Mouse (Mus musculus): Measurements from ENCODE around the gene Entr1. TPM values are rescaled to one million over a fixed set of nuclear protein-coding genes. Genes with fewer than 3 reads are reported as not detected.

The Entr1 gene
- polyA plus RNA-seq, 1 experiment: 50.8 TPM

DNA sequence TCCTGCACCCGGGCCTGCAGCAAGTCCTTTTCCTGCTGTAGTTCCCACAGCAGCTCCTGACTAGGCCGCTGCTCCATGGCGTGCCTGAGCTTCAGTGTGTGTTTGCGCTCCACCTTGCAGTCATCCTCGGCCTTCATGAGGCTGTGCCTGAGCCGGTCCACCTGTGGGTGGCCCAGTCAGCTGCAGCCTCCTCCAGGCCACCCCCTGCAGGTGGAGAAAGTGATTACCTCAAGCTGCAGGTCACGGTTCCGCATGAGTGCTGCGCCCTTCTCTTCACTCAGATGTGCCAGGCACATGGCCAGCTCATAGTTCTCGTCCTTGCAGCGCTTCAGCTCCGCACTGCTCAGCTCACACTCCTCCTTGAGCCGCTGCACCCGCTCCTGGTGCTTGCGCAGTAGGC is 31.6 kb downstream of the Entr1 start:
- Histone ChIP-seq H3K36me3 (ENCODE audit: control insufficient read depth, insufficient read depth) (no peaks in the 10 kb centered on the region), H3K27me3 (ENCODE audit: control insufficient read depth, insufficient read depth, insufficient read length) (no peaks in the 10 kb centered on the region), H3K79me2 (ENCODE audit: control insufficient read depth, insufficient read depth) (no peaks in the 10 kb centered on the region), H3ac (ENCODE audit: control insufficient read depth, insufficient read length) (no peak overlapping the region), H3K4me3 (no peak overlapping the region), H3K4me2 (ENCODE audit: low read depth) (no peak overlapping the region)
- no peak for TF ChIP-seq MAX (IDR thresholded peaks at IDR 0.05; ENCODE audit: low read depth)
- TF ChIP-seq TCF3 (IDR thresholded peaks at IDR 0.05; ENCODE audit: insufficient read length, low read depth): no peak
- TF ChIP-seq SRF (IDR thresholded peaks at IDR 0.05; ENCODE audit: control insufficient read depth, insufficient read length, low read depth): no peak
- no peak for TF ChIP-seq USF1 (IDR thresholded peaks at IDR 0.05; ENCODE audit: low read depth)
- no peak for TF ChIP-seq POLR2A (IDR thresholded peaks at IDR 0.05; ENCODE audit: insufficient read length, low read depth)
- no peak for TF ChIP-seq POLR2AphosphoS2 (IDR thresholded peaks at IDR 0.05; ENCODE audit: insufficient read length, low read depth)
- TF ChIP-seq MYOD1 (IDR thresholded peaks at IDR 0.05; ENCODE audit: control insufficient read depth in 1 of 3, insufficient read length in 2 of 3, low read depth in 2 of 3): no peak
- TF ChIP-seq REST (IDR thresholded peaks at IDR 0.05; ENCODE audit: insufficient read depth, insufficient read length): no peak
- no peak for TF ChIP-seq CEBPB (IDR thresholded peaks at IDR 0.05; ENCODE audit: insufficient read depth, poor library complexity, severe bottlenecking)
- no peak for TF ChIP-seq MYOG (IDR thresholded peaks at IDR 0.05; ENCODE audit: control insufficient read depth in 1 of 3, insufficient read depth in 1 of 3, insufficient read length in 2 of 3, low read depth in 2 of 3)
- TF ChIP-seq TCF12 (IDR thresholded peaks at IDR 0.05; ENCODE audit: insufficient read depth, poor library complexity, severe bottlenecking): no peak
- TF ChIP-seq E2F4 (IDR thresholded peaks at IDR 0.05; ENCODE audit: insufficient read depth): no peak

DNA sequence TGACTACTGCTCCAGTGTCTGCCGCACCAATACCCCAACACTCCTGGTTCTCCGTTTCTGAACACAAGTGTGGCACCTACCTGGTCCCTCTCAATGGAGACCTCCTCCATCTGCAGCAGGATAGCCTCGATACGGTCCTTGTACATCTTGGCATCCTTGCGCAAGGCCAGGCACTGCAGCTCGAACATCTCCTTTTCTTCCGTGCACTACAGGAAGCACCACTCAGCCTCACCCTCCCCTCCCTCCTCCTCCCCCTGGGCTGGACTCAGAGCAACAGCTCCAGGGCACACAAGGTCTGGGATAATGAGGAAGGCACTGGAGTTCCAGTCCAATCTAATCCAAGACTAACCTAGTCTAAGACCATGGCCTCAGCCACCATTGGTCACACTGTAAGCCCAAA is 32.4 kb downstream of the Entr1 start:
- TF ChIP-seq CEBPB (IDR thresholded peaks at IDR 0.05; ENCODE audit: insufficient read depth, poor library complexity, severe bottlenecking): no peak
- Histone ChIP-seq H3K4me2 (ENCODE audit: low read depth) (no peak overlapping the region), H3K79me2 (ENCODE audit: control insufficient read depth, insufficient read depth) (no peaks in the 10 kb centered on the region), H3K4me3 (no peak overlapping the region), H3K36me3 (ENCODE audit: control insufficient read depth, insufficient read depth) (no peaks in the 10 kb centered on the region), H3ac (ENCODE audit: control insufficient read depth, insufficient read length) (no peak overlapping the region), H3K27me3 (ENCODE audit: control insufficient read depth, insufficient read depth, insufficient read length) (no peaks in the 10 kb centered on the region)

DNA sequence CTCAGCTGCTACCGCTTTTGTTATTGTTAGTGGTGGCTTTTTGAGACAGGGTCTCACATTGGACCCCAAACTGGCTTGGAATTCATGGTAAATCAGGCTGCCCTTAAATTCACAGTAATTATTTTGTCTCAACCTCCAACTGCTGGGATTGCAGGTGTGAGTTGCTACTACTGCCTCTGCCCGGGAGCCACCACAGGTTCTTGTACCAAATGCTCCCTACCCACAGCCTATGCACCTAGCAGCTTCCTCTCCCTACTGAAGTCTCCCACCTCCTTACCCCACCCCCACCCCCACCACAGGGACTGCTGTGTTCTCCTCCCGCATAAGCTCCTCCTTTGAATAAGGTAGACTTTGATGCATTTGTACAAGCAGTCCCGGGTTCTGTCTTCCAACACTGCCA is 32.9 kb downstream of the Entr1 start:
- peaks cover 2% of the 10 kb centered on the region for H3K79me2 ChIP-seq (ENCODE audit: control insufficient read depth, insufficient read depth)
- no peaks in the 10 kb centered on the region for H3K36me3 ChIP-seq (ENCODE audit: control insufficient read depth, insufficient read depth)
- no peak overlapping the region for H3ac ChIP-seq (ENCODE audit: control insufficient read depth, insufficient read length)
- H3K27me3 ChIP-seq (ENCODE audit: control insufficient read depth, insufficient read depth, insufficient read length): no peaks in the 10 kb centered on the region
- no peak overlapping the region for H3K4me3 ChIP-seq
- H3K4me2 ChIP-seq (ENCODE audit: low read depth): no peak overlapping the region
- TF ChIP-seq TCF12 (IDR thresholded peaks at IDR 0.05; ENCODE audit: insufficient read depth, poor library complexity, severe bottlenecking) (no peak), MAX (IDR thresholded peaks at IDR 0.05; ENCODE audit: low read depth) (no peak), MYOG (IDR thresholded peaks at IDR 0.05; ENCODE audit: control insufficient read depth in 1 of 3, insufficient read depth in 1 of 3, insufficient read length in 2 of 3, low read depth in 2 of 3) (no peak), USF1 (IDR thresholded peaks at IDR 0.05; ENCODE audit: low read depth) (no peak), MYOD1 (IDR thresholded peaks at IDR 0.05; ENCODE audit: control insufficient read depth in 1 of 3, insufficient read length in 2 of 3, low read depth in 2 of 3) (no peak), E2F4 (IDR thresholded peaks at IDR 0.05; ENCODE audit: insufficient read depth) (no peak), POLR2AphosphoS2 (IDR thresholded peaks at IDR 0.05; ENCODE audit: insufficient read length, low read depth) (no peak), TCF3 (IDR thresholded peaks at IDR 0.05; ENCODE audit: insufficient read length, low read depth) (no peak), POLR2A (IDR thresholded peaks at IDR 0.05; ENCODE audit: insufficient read length, low read depth) (no peak), CEBPB (IDR thresholded peaks at IDR 0.05; ENCODE audit: insufficient read depth, poor library complexity, severe bottlenecking) (no peak), REST (IDR thresholded peaks at IDR 0.05; ENCODE audit: insufficient read depth, insufficient read length) (no peak), SRF (IDR thresholded peaks at IDR 0.05; ENCODE audit: control insufficient read depth, insufficient read length, low read depth) (no peak)

DNA sequence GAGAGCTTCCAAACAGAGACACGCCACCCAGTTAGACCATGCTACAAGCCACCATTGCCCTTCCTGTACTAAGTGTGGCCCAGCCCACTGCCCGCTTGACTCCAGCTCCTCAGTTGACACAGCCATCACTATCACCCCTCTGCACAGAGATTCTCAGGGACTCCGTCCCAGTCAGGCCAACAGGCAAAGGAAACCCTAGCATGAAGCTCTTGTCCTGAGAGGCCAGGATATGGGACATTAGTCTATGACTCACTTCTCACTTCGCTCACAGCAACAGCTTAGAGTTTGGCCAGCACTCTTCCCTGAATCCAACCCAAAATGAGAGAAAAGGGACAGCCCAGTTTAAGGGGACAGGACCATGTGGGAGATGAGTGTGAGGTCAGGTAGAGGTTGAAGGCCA is 34.7 kb downstream of the Entr1 start:
- H3K36me3 ChIP-seq (ENCODE audit: control insufficient read depth, insufficient read depth): no peaks in the 10 kb centered on the region
- no peak overlapping the region for H3K4me3 ChIP-seq
- no peak overlapping the region for H3K4me2 ChIP-seq (ENCODE audit: low read depth)
- TF ChIP-seq E2F4 (IDR thresholded peaks at IDR 0.05; ENCODE audit: insufficient read depth) (no peak), MYOG (IDR thresholded peaks at IDR 0.05; ENCODE audit: control insufficient read depth in 1 of 3, insufficient read depth in 1 of 3, insufficient read length in 2 of 3, low read depth in 2 of 3) (no peak), MYOD1 (IDR thresholded peaks at IDR 0.05; ENCODE audit: control insufficient read depth in 1 of 3, insufficient read length in 2 of 3, low read depth in 2 of 3) (no peak)
- no peak overlapping the region for H3ac ChIP-seq (ENCODE audit: control insufficient read depth, insufficient read length)
- H3K79me2 ChIP-seq (ENCODE audit: control insufficient read depth, insufficient read depth): peaks cover 11% of the 10 kb centered on the region
- no peaks in the 10 kb centered on the region for H3K27me3 ChIP-seq (ENCODE audit: control insufficient read depth, insufficient read depth, insufficient read length)

DNA sequence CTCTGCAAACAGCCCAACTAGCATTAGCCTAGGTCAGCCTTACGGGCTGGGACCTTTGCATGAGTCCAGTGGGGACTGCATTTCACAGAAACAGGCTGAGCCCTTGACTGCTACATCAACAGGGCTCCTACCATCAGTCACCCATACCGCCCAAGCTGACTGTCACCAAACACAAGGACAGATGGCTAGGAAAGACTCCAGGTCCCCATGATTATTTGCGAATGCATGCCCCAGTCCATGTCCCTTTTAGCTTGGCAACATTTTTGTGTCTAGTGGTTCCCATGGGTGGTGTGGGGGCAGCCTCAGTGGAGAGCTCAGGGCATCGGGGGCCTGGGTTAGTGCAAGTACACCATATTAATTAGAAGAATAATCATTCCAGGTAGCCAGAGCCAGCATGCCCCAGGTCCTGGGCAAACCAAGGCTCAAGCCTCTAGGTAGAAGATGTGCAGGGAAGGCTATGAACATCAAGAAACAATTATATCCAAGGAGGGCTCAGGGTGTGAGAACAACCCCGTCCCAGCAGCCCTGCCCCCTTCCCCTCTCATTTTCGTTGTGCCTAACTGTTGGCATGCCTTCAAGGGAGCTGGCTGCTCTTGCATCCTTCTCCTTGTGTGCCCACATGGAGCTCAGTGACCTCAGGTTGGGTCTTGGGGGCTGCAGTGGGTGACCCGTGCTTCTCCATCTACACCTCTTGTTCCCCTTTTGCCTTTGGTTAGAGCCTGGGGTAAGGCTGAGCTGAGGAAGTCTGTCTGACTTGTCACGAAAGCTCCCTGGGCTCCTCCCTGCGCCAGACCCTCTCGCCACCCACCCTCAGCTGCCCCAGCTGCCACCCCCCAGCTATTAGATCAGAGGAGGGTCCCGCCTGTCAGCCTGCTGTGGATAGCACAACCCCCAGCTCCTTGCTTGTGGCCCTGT is 35.8 kb downstream of the Entr1 start:
- Histone ChIP-seq H3K36me3 (ENCODE audit: control insufficient read depth, insufficient read depth) (no peaks in the 10 kb centered on the region), H3ac (ENCODE audit: control insufficient read depth, insufficient read length) (no peak overlapping the region), H3K4me2 (ENCODE audit: low read depth) (peak overlapping the region; percentile 83), H3K27me3 (ENCODE audit: control insufficient read depth, insufficient read depth, insufficient read length) (no peaks in the 10 kb centered on the region), H3K79me2 (ENCODE audit: control insufficient read depth, insufficient read depth) (peaks cover 11% of the 10 kb centered on the region), H3K4me3 (peak overlapping the region; percentile 56)
- no peak for TF ChIP-seq POLR2A (IDR thresholded peaks at IDR 0.05; ENCODE audit: insufficient read length, low read depth)
- TF ChIP-seq MAX (IDR thresholded peaks at IDR 0.05; ENCODE audit: low read depth): no peak
- no peak for TF ChIP-seq POLR2AphosphoS2 (IDR thresholded peaks at IDR 0.05; ENCODE audit: insufficient read length, low read depth)
- no peak for TF ChIP-seq E2F4 (IDR thresholded peaks at IDR 0.05; ENCODE audit: insufficient read depth)
- no peak for TF ChIP-seq TCF12 (IDR thresholded peaks at IDR 0.05; ENCODE audit: insufficient read depth, poor library complexity, severe bottlenecking)
- TF ChIP-seq MYOG (IDR thresholded peaks at IDR 0.05; ENCODE audit: control insufficient read depth in 1 of 3, insufficient read depth in 1 of 3, insufficient read length in 2 of 3, low read depth in 2 of 3): no peak
- TF ChIP-seq CEBPB (IDR thresholded peaks at IDR 0.05; ENCODE audit: insufficient read depth, poor library complexity, severe bottlenecking): no peak
- no peak for TF ChIP-seq SRF (IDR thresholded peaks at IDR 0.05; ENCODE audit: control insufficient read depth, insufficient read length, low read depth)
- no peak for TF ChIP-seq USF1 (IDR thresholded peaks at IDR 0.05; ENCODE audit: low read depth)
- no peak for TF ChIP-seq REST (IDR thresholded peaks at IDR 0.05; ENCODE audit: insufficient read depth, insufficient read length)
- no peak for TF ChIP-seq TCF3 (IDR thresholded peaks at IDR 0.05; ENCODE audit: insufficient read length, low read depth)
- no peak for TF ChIP-seq MYOD1 (IDR thresholded peaks at IDR 0.05; ENCODE audit: control insufficient read depth in 1 of 3, insufficient read length in 2 of 3, low read depth in 2 of 3)
